Mouse (Mus musculus): ENCODE measurements around the gene Slc43a3. TPM values are rescaled to one million over a fixed set of nuclear protein-coding genes. Genes with fewer than 3 reads are reported as not detected.

Gene Slc43a3
- polyA plus RNA-seq, 1 experiment from 2014 or later = 4.8 TPM

DNA sequence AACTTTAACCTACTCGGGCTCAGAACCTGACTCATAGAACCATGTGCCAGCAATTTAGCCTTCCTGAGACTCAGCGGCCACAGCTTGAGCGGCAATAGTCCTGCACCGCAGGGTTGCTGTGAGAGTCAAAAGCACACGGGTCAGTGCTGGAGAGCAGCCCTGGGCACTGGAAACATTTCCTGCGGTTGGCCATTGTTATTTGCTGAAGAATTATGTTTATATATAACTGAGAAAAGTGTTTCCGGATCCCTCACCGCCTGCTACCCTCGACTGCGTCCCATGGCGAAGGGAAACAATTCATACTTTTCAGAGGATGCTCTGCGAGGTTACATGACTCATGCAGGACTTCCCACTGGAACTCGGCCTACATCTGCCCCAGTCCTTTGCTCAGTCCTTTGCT lies 65.1 kb downstream of the Slc43a3 start:
- no peaks in the 10 kb centered on the region for H3K4me1 ChIP-seq (replicated peaks)
- no peak for ATAC-seq
- no peak overlapping the region for H3K27ac ChIP-seq
- no peak overlapping the region for H3K9ac ChIP-seq (replicated peaks)
- no peaks in the 10 kb centered on the region for H3K36me3 ChIP-seq
- H3K27me3 ChIP-seq = no peaks in the 10 kb centered on the region
- no peak overlapping the region for H3K4me3 ChIP-seq (replicated peaks)
- 74% methylated on average over 13 of the region's 13 CpGs for whole genome bisulfite sequencing
- H3K9me3 ChIP-seq = no peaks in the 10 kb centered on the region
- H3K4me2 ChIP-seq (replicated peaks) = no peak overlapping the region

DNA sequence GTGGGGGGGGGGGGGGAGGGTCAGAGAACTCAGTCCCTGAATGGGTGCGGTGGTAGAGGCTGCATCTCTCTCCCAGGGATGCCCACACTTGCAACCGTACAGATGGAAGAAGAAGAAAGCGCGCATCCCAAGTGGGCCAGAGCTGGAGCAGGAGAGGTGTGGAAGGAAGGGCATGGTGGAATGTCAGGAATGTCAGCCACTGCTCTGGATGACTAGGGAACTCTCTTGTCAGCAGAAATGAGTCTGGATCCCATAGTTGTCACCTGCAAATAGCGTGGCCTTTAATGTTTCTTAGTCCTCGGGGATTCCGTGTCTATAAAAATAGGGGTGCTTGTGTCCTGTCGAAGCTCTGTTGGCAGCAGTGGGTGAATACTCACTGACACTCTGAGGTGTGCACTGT lies 66.2 kb downstream of the Slc43a3 start:
- Histone ChIP-seq H3K4me2 (replicated peaks) (no peak overlapping the region), H3K36me3 (no peaks in the 10 kb centered on the region), H3K4me1 (replicated peaks) (no peaks in the 10 kb centered on the region), H3K4me3 (replicated peaks) (no peak overlapping the region), H3K9ac (replicated peaks) (no peak overlapping the region), H3K27ac (no peak overlapping the region), H3K27me3 (no peaks in the 10 kb centered on the region), H3K9me3 (no peaks in the 10 kb centered on the region)
- no peak for ATAC-seq
- WGBS = 88% methylated on average over 7 of the region's 8 CpGs

DNA sequence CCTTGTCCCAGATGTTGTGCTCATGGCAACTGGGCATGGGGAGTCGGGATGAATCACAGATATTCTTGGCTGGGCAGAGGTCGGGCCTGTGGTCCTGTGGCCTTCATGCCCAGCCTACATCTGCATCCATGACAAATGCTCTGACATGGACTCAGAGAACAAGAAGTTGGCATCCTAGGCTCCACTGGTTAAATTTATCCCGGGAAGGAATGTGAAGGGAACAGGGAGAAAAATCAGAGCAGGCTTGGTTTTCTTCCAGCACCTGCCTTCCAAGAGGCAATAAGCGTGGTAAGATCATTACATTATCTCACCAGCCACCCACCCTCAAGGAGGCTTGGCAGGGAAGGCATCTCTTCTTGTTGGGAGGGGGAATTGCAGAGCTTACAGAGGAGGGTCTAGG lies 68.0 kb downstream of the Slc43a3 start:
- Histone ChIP-seq H3K9me3 (no peaks in the 10 kb centered on the region), H3K4me2 (replicated peaks) (no peak overlapping the region), H3K27ac (no peak overlapping the region), H3K27me3 (no peaks in the 10 kb centered on the region), H3K4me1 (replicated peaks) (no peaks in the 10 kb centered on the region), H3K9ac (replicated peaks) (no peak overlapping the region), H3K36me3 (no peaks in the 10 kb centered on the region), H3K4me3 (replicated peaks) (no peak overlapping the region)
- WGBS = 90% methylated on average over 4 of the region's 4 CpGs
- ATAC-seq = no peak

DNA sequence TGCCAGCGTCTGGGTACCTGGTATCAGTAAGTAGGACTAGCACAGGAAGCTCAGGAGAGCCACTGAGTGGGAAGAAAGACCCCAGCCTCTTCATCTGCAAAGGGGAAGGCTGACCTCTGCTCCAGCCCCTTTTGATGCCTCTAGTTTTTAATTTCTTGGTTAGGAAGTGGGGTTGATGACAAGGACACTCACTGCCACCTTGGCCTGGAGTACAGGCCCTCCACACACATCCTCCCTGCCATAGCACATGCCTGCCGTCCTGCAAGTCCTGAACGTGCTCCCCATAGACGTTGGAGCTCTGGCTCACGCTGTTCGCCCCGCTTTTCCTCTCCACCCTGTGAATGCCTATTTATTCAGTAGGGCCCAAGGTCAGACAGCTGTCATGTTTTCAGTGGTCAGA lies 70.2 kb downstream of the Slc43a3 start:
- Histone ChIP-seq H3K9me3 (no peaks in the 10 kb centered on the region), H3K4me3 (replicated peaks) (no peak overlapping the region), H3K4me2 (replicated peaks) (no peak overlapping the region), H3K27me3 (no peaks in the 10 kb centered on the region), H3K9ac (replicated peaks) (no peak overlapping the region), H3K36me3 (no peaks in the 10 kb centered on the region), H3K27ac (no peak overlapping the region), H3K4me1 (replicated peaks) (no peaks in the 10 kb centered on the region)
- WGBS = 84% methylated on average over 7 of the region's 7 CpGs
- ATAC-seq = no peak

- ATAC-seq = peak; percentile 34; the same call in 1 of the 2 replicates
- Histone ChIP-seq H3K4me2 (replicated peaks) (no peak overlapping the region), H3K9me3 (no peaks in the 10 kb centered on the region), H3K4me1 (replicated peaks) (no peaks in the 10 kb centered on the region), H3K27ac (no peak overlapping the region), H3K36me3 (no peaks in the 10 kb centered on the region), H3K4me3 (replicated peaks) (no peak overlapping the region), H3K9ac (replicated peaks) (no peak overlapping the region), H3K27me3 (no peaks in the 10 kb centered on the region)
- WGBS = 21% methylated on average over 4 of the region's 4 CpGs
These were observed 71.3 kb downstream of the Slc43a3 start for GRCm38 (mm10) chr2:85007729-85008128.

Small RNA genes within 50 kb of the gene (microRNA-seq; reads per million reads assigned to microRNA genes)
- gene Gm24332 = not detected

Other genes with a start within 250 kb of the Slc43a3 start
- gene Zdhhc5, start 221.4 kb upstream of the Slc43a3 start, polyA plus RNA-seq (2015; fragmentation: Nextera tagmentation; extraction: Ambion mirVana) = 18.3 and 18.9 TPM in 2 replicates
- gene Clp1, start 209.2 kb upstream of the Slc43a3 start, polyA plus RNA-seq (2015; fragmentation: Nextera tagmentation; extraction: Ambion mirVana) = 32.8 and 34.5 TPM in 2 replicates
- 30.7 and 32.0 TPM in 2 replicates for gene Ypel4, start 202.5 kb upstream of the Slc43a3 start, polyA plus RNA-seq (2015; fragmentation: Nextera tagmentation; extraction: Ambion mirVana)
- 7.9 and 8.1 TPM in 2 replicates for gene Gm19426, start 192.9 kb upstream of the Slc43a3 start, polyA plus RNA-seq (2015; fragmentation: Nextera tagmentation; extraction: Ambion mirVana)
- 32.6 and 33.1 TPM in 2 replicates for gene Serping1, start 161.1 kb upstream of the Slc43a3 start, polyA plus RNA-seq (2015; fragmentation: Nextera tagmentation; extraction: Ambion mirVana)
- 15.6 and 16.6 TPM in 2 replicates for gene Ube2l6, start 137.8 kb upstream of the Slc43a3 start, polyA plus RNA-seq (2015; fragmentation: Nextera tagmentation; extraction: Ambion mirVana)
- gene Smtnl1, start 113.9 kb upstream of the Slc43a3 start, polyA plus RNA-seq (2015; fragmentation: Nextera tagmentation; extraction: Ambion mirVana) = not detected in 2 replicates
- gene Timm10, start 109.6 kb upstream of the Slc43a3 start, polyA plus RNA-seq (2015; fragmentation: Nextera tagmentation; extraction: Ambion mirVana) = 53.6 and 54.5 TPM in 2 replicates
- gene Slc43a1, start 97.7 kb upstream of the Slc43a3 start, polyA plus RNA-seq (2015; fragmentation: Nextera tagmentation; extraction: Ambion mirVana) = 2.6 and 3.3 TPM in 2 replicates
- 2.2 and 3.6 TPM in 2 replicates for gene Rtn4rl2, start 49.9 kb upstream of the Slc43a3 start, polyA plus RNA-seq (2015; fragmentation: Nextera tagmentation; extraction: Ambion mirVana)
- gene Prg2, start 43.9 kb downstream of the Slc43a3 start, polyA plus RNA-seq (2015; fragmentation: Nextera tagmentation; extraction: Ambion mirVana) = 0.19 and 0.49 TPM in 2 replicates
- gene Prg3, start 51.6 kb downstream of the Slc43a3 start, polyA plus RNA-seq (2015; fragmentation: Nextera tagmentation; extraction: Ambion mirVana) = not detected in 2 replicates
- gene Ssrp1, start 100.7 kb downstream of the Slc43a3 start, polyA plus RNA-seq (2015; fragmentation: Nextera tagmentation; extraction: Ambion mirVana) = 221 and 223 TPM in 2 replicates
- gene P2rx3, start 100.9 kb downstream of the Slc43a3 start, polyA plus RNA-seq (2015; fragmentation: Nextera tagmentation; extraction: Ambion mirVana) = 2.5 and 3.0 TPM in 2 replicates
- 27.1 and 30.9 TPM in 2 replicates for gene Tnks1bp1, start 111.4 kb downstream of the Slc43a3 start, polyA plus RNA-seq (2015; fragmentation: Nextera tagmentation; extraction: Ambion mirVana)
- gene Aplnr, start 199.6 kb downstream of the Slc43a3 start, polyA plus RNA-seq (2015; fragmentation: Nextera tagmentation; extraction: Ambion mirVana) = 20.1 and 21.0 TPM in 2 replicates

All from midbrain, embryonic 13.5 days (tissue).